ENCODE assay signal across 7 mouse cellular contexts in the genomic region with DNA sequence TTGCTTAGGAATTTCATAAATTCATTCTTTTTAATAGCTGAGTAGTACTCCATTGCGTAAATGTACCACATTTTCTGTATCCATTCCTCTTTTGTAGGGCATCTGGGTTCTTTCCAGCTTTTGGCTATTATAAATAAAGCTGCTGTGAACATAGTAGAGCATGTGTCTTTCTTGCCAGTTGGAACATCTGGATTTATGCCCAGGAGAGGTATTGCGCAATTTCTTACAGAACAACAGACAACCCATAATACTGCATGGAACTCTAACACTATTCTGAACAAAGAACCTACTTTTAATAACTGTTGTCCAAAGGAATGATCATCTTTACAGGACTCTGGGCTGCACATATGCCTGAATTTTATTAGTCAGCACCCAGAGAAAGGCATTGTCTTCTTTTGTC.
A peak's percentile ranks its signal among the peaks of the same experiment; 100 is the strongest.
DNase-seq lines count a peak whose midpoint lies in the region; TF ChIP-seq lines count a peak whose summit lies in the region.
"Not testable (repeated sequence)": the region's sequence is repeated elsewhere in the genome, so short reads cannot be mapped to it uniquely, and the experiment has no call there.

No protein-coding gene starts in this region.

- H3ac ChIP-seq in C2C12 (ENCODE audit: control insufficient read depth, insufficient read length, low read depth); myocyte (ENCODE audit: control insufficient read depth, insufficient read length): not testable (repeated sequence)

- not testable (repeated sequence) for H3K4me2 ChIP-seq in myocyte (ENCODE audit: low read depth)

- H3K9ac ChIP-seq in liver, adult 2 months (ENCODE audit: low read depth, low read length): not testable (repeated sequence)

- WGBS in kidney, adult 2 months: 89% methylated on average over 2 of the region's 2 CpGs
- WGBS in liver, adult 2 months: 84% methylated on average over 2 of the region's 2 CpGs

- not testable (repeated sequence) for H3K4me1 ChIP-seq in kidney, adult 2 months (ENCODE audit: control insufficient read depth, insufficient read depth, low read length); liver, adult 2 months (ENCODE audit: control insufficient read depth, insufficient read depth, low read length)

- H3K36me3 ChIP-seq in C2C12 (ENCODE audit: control insufficient read depth, insufficient read depth); kidney, adult 2 months (ENCODE audit: control insufficient read depth, insufficient read depth, low read length); liver, adult 2 months (ENCODE audit: control insufficient read depth, insufficient read depth, low read length); myocyte (ENCODE audit: control insufficient read depth, insufficient read depth): not testable (repeated sequence)

- H3K27ac ChIP-seq in kidney, adult 2 months (ENCODE audit: insufficient read depth, low read depth, low read length); liver, adult 2 months (replicated peaks; ENCODE audit: insufficient read depth, low read depth, low read length): not testable (repeated sequence)

- TF ChIP-seq POLR2A in kidney, adult 2 months (IDR thresholded peaks at IDR 0.05; ENCODE audit: low read depth, low read length); liver, adult 2 months (IDR thresholded peaks at IDR 0.05; ENCODE audit: extremely low read depth, insufficient read depth, low read length); myocyte (IDR thresholded peaks at IDR 0.05; ENCODE audit: insufficient read length, low read depth): not testable (repeated sequence)

- not testable (repeated sequence) for H3K79me2 ChIP-seq in C2C12 (ENCODE audit: control insufficient read depth, insufficient read depth); liver, adult 2 months (ENCODE audit: control insufficient read depth, insufficient read depth, low read length); myocyte (ENCODE audit: control insufficient read depth, insufficient read depth)

- DNase-seq in 3T3-L1 (ENCODE audit: low read depth, low spot score) (peak; percentile 17), NIH3T3 (ENCODE audit: low read depth) (peak; percentile 9), adipocyte (ENCODE audit: low spot score) (peak; percentile 59)
- DNase-seq in kidney, adult 2 months: peak; percentile 19
- peak; percentile 19 for DNase-seq in liver, adult 2 months (ENCODE audit: extremely low read depth, low read depth, low spot score)

- H3K79me3 ChIP-seq in C2C12 (ENCODE audit: low read depth): not testable (repeated sequence)

- not testable (repeated sequence) for TF ChIP-seq CTCF in C2C12 (IDR thresholded peaks at IDR 0.05; ENCODE audit: control insufficient read depth, insufficient read depth, insufficient read length); kidney, adult 2 months (conservative IDR thresholded peaks at IDR 0.05; ENCODE audit: insufficient read depth, insufficient read length, low read depth, low read length); liver, adult 2 months (IDR thresholded peaks at IDR 0.05; ENCODE audit: low read depth, low read length)

- H3K27me3 ChIP-seq in C2C12 (ENCODE audit: control insufficient read depth, insufficient read depth, insufficient read length); kidney, adult 2 months (replicated peaks; ENCODE audit: control insufficient read depth, insufficient read depth, low read length); liver, adult 2 months (ENCODE audit: control insufficient read depth, insufficient read depth, low read length); myocyte (ENCODE audit: control insufficient read depth, insufficient read depth, insufficient read length): not testable (repeated sequence)

- not testable (repeated sequence) for H3K4me3 ChIP-seq in C2C12 (ENCODE audit: insufficient read depth, poor library complexity, severe bottlenecking); kidney, adult 2 months (ENCODE audit: insufficient read depth, low read depth, low read length); liver, adult 2 months (ENCODE audit: insufficient read depth, low read depth, low read length); myocyte

TF ChIP-seq in C2C12, 6 proteins besides CTCF, POLR2A, EP300 and RAD21:
- TF ChIP-seq CEBPB (IDR thresholded peaks at IDR 0.05; ENCODE audit: low read depth): peak; percentile 70

TF ChIP-seq in myocyte, 11 proteins besides CTCF, POLR2A, EP300 and RAD21:
- TF ChIP-seq CEBPB (IDR thresholded peaks at IDR 0.05; ENCODE audit: insufficient read depth, poor library complexity, severe bottlenecking): peak; percentile 57; the same call in 1 of the 2 replicates

Comparison
In these comparisons a context has a peak if more than half of its experiments do, and no peak if none do; other contexts are left out.
1. DNase-seq: peak in every context shown above with its lines; median percentile 59 in adipocyte; 19 in kidney, adult 2 months; 19 in liver, adult 2 months; 17 in 3T3-L1; 9 in NIH3T3.